Mouse (Mus musculus) activated CD4-positive, CD25-positive, alpha-beta regulatory T cell, adult 4 months (primary cell): ENCODE data around the gene Kcnk4. TPM values are rescaled to one million over a fixed set of nuclear protein-coding genes. Genes with fewer than 3 reads are reported as not detected.

Experiments
- ATAC-seq: one replicate; pipeline ENCODE4 v1.8.0; 2017
- polyA plus RNA-seq, 2 experiments: library from polyadenylated mRNA; unstranded; fragments of 100-300 nt; shearing (Covaris generic); gene quantifications; one replicate each; pipeline ENCODE4 v1.2.1; 2017

Kcnk4 gene
- polyA plus RNA-seq: not detected

DNA sequence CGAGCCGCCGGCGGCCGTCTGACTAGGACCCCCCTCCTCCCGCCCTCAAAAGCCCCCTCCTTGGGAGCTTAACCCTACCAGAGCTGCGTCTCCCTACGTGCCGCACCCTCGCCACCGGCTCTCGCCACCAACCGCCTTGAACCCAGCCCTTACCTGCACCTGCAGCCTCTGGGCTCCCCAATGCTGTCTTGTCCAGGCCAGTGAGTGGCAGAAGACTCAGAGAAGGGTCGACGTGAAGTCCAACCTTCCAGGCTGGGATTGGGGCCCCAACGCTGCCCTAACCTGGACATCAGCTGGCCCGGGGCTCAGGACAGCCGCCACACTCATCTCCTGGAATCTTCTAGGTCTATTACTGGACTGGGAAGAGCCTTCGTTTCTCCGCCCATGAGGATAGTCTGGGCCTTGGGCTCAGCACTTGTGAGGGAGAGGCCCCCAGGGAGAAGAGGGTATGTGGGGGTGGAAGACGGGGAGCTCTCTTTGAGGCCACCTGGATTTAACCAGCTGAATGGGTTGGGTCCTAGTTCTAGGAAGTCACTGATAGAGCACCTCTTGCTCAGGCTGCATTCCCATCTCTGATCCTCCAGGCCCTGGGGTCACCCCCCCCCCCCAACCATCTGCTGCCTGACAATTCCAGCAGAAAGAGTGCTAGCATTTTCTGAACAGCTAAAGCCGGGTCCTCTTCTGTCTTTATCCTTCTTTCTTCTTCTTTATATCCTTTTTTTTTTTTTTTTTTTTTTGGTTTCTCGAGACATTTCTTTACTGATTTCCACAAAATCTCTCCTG lies at the start of gene Kcnk4:
Gene Kcnk4 (minus strand): TSS at position 321 of the 783 bp plus-strand sequence.
- ATAC-seq: no peak

DNA sequence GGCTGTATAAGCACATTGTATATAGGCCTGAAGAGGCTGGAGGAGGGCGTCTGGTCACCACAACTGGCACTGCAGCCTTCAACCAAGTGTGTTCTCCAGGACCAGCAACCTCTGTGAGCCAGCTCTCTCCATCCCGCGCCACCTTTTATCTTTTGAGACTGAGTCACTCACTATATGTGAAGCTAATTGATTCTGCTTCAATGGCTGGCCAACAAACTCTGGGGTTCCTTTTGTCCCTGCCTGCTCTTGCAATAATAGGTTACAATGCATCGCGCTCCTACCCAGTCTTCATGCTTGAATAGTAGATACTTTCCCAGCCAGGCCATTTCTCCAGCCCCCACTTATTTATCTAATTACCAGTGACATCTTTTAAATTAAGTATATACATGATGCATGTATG lies 49.3 kb upstream of the Kcnk4 start:
- no peak for ATAC-seq

DNA sequence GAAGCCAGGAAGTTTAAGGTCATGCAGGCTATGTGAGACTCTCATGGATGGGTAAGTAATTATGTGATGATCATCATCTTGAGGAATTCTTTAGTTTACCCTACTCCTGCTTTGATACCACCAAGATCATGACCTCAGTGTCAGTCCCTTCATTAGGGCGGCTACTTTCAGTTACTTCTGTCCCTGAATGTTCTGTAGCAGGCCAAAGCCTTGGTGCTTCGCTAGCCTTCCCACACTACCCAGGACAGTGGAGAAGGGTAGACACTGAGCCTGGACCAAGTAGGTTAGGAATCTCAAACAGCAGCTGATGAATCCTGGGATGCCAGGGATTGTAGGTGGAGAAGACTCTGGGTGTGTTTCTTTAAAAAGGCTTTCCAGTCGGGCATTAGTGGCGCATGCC lies 47.1 kb upstream of the Kcnk4 start:
- no peak for ATAC-seq

DNA sequence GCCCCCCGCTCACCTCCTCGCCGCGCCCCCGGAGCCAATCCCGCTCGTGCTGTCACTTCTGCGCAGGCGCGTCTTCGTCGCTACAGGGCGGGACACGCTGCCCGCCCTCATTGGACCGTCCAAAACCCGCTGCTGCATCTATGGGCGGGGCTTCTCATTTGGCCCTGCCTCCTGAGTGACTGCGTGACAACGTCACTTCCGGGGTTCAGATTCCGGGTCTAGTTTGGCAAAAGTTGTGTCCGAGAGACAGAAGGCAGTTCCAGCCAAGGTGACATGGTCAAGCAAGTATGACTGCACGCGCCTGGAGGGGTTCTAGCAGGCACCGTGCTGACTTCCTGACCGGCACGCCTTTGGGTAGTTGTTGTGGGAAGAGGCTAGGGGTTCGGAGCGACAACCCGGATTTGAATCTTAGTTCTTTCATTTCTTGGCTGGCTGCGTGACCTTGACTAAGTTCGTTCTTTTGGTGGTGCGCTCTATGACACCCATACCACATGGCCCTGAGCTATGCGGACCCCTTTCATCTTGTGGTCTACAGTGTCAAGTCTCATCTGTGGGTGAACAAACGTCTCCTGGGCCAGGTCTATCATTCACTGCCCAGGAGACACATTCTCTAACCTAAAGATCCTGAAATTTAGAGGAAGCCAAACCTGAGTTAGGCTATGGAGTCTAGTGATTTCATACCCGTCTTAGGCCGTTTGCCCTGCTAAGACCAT lies 46.2 kb upstream of the Kcnk4 start, which contains the start of gene Fkbp2:
Gene Fkbp2 (minus strand): TSS at position 121 of the 713 bp plus-strand sequence.
- peak; percentile 57 for ATAC-seq

DNA sequence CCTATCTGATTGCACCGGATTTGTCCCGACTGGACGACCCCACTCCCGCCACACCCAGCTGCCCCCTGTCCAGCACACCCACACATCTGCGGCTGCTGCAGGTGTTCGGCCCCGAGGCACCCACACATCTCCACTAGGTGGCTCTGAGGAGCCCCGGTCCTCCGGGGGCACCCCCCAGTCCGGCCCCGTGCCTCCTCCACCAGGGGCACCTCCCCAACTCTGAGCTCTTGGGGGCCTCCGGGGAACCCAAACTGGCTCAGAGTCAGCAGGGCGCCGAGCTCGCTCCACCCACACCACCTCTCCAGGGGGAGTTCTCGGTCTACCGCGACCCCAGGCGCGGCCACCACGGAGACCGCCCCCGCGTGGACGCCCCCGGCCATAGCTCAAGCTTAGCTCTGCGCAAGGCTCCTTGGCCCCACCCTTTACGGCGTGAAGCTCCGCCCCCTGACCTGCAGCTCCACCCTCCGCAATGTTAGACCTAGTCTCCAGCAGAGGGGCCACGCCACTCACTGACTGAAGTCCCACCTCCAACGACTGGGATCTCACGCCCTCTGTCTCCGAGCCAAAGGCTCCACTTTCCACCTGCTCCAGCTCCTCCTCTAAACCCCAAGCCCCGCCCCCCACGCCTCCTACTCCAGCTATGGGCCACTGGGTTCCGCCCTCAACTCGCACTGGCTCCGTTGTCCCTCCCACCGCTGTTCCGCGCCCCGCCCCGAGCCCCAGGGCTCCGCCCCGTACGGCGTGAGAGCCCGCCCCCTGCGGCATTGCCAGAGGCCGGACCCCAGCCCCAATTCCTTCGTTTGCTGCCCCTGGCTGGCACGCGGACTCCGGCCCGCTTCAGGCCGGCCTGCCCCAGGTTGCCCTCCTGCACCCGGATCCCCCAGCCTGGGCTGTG lies 45.4 kb upstream of the Kcnk4 start:
- ATAC-seq: peak; percentile 82

DNA sequence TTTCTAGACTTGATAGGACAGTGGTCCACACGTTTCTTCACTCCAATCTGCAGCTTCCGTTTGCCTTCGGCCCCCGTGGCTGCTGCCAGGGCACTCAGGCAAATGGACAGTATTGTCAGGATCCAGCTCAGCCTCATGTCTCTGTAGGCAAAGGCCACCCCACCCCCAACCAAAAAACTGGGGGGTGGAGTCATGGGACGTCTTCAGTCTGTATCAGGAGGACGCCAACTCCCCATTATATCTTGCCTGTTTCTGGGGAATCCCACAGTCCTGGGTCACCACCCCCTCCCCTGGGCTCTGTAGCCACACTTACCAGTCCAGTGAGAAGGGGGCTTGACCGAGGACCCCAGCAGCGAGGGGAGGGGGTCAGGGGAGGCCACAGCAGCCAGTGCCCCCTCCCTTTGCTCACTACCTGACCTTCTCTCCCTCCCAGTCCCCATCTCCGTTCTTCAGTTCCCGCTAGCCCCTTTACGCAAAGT lies 44.7 kb upstream of the Kcnk4 start:
- no peak for ATAC-seq

- ATAC-seq: no peak
These were observed 44.3 kb upstream of the Kcnk4 start for GRCm38 (mm10) chr19:6978639-6978974.

GRCm38 (mm10) chr19:6977759-6978638 lies 43.7 kb upstream of the Kcnk4 start:
- ATAC-seq: no peak

- no peak for ATAC-seq
These were observed 41.5 kb upstream of the Kcnk4 start, which contains the start of gene Plcb3 for GRCm38 (mm10) chr19:6975537-6976521. Gene Plcb3, minus strand, starts transcription at chr19:6976470.

GRCm38 (mm10) chr19:6974211-6975205 lies 40.2 kb upstream of the Kcnk4 start, which contains the start of gene Ppp1r14b:
Gene Ppp1r14b, plus strand, starts transcription at chr19:6974968.
- ATAC-seq: peak; percentile 41

GRCm38 (mm10) chr19:6973581-6974190 lies 39.4 kb upstream of the Kcnk4 start:
- ATAC-seq: no peak

DNA sequence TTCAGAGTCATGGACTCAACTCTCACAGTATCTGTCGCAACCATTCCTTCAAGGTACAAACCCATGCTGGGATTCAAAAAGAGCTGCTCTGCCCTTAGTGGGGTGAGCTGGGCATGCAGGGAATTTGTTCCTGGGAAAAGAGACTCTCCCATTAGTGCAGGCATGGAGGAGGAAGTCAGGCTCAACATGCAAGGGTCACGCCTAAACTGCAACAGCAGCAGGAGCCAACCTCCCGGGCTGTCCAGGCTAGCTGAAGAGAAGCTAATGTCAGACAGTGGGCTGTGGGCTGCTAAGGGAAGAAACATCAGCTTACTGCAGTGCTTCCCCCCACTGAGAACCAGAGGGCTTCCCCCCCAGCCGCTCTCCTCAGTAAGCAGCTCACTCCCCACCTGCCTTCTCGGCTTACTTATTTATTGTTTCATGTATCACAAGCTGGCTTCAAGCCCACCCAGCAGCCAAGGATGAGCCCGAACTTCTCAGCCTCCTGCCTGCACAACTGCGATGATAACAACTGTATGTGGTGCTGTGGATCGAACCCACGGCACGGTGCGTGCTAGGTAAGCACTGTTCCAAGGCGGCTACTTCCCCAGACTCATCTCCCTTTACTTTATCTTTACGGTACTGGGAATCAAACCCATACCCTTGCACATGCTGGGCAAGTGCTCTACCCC lies 38.1 kb upstream of the Kcnk4 start:
- no peak for ATAC-seq

- ATAC-seq: no peak
These were observed 37.3 kb upstream of the Kcnk4 start for GRCm38 (mm10) chr19:6971644-6972043.

GRCm38 (mm10) chr19:6970460-6971085 lies 36.3 kb upstream of the Kcnk4 start:
- ATAC-seq: peak; percentile 16

DNA sequence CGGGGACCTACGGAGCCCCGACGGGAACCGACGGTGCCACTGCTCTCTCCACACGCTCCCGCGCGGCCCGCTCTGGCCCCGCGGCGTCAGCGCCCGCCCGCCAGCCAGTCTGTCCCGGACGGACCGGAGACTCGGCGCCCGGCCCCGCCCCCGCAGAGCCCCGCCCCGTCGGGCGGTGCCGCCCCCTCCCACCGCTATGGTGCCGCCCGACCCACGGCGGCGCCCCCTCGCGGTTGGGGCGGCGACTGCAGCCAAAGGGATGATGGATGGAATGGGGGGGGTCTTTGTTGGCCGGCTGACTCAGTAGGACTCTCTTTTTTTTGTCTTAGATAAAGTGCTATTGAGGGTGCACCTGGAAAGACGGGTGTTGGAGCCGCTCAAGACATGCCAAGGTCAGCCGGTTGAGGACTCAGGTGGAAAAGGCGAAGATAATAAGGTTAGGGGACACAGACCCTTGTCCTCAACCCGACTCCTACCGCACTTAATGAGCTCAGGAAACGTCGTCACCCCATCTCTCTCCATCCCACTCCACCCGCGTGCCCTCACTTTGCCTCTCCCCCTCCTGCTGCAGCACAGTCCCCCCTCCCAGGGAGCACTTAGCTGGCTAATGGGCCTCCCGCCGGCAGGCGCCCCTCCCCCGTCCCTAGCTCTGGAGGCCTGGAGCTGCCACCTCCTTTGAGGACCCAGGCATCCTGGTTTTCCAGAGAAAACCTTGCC lies 35.5 kb upstream of the Kcnk4 start:
- ATAC-seq: peak; percentile 36

DNA sequence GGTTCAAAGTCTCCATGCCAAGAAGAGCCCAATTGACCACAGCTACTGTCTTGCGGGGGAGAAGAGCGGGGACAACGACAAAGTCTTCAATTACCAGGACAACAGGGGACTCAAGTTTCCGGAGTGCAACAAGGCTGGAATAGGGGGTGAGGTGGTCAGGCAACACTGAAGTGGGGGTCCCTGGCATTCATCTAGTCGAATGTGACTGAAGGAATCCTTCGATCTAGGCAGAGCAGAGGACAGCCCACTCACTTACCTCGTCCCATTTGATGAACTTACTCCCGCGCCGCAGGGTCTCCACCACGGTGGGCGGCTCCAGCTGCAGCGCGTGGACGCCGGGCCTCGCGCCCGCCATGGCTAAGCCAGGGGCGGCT lies 35.0 kb upstream of the Kcnk4 start:
- no peak for ATAC-seq
